Mouse (Mus musculus): ENCODE measurements around the gene Prc1. TPM values are rescaled to one million over a fixed set of nuclear protein-coding genes. Genes with fewer than 3 reads are reported as not detected.

Prc1 gene
- polyA plus RNA-seq, 1 experiment from 2014 or later = 148 TPM

GRCm38 (mm10) chr7:80296462-80296861 lies 2.2 kb downstream of the Prc1 start:
- Histone ChIP-seq H3K4me3 (ENCODE audit: low read depth, low read length) (peak overlapping the region; percentile 98; the same call in 1 of the 2 replicates), H3K9me3 (ENCODE audit: control insufficient read depth, low read length) (no peaks in the 10 kb centered on the region), H3K27me3 (replicated peaks; ENCODE audit: control insufficient read depth, insufficient read depth, low read length) (no peaks in the 10 kb centered on the region), H3K4me2 (peak overlapping the region; percentile 87), H3K36me3 (ENCODE audit: control insufficient read depth, insufficient read depth, low read length) (peaks cover 15% of the 10 kb centered on the region), H3K9ac (ENCODE audit: low read depth, low read length) (no peak overlapping the region), H3K27ac (ENCODE audit: low read depth, low read length) (no peak overlapping the region), H3K4me1 (replicated peaks; ENCODE audit: control insufficient read depth, insufficient read depth, low read length) (peaks cover 18% of the 10 kb centered on the region)
- DNase-seq (ENCODE audit: low spot score) = no peak
- 88% methylated on average over 6 of the region's 6 CpGs for WGBS
- no peak for ATAC-seq (replicated peaks; ENCODE audit: low FRiP score)

GRCm38 (mm10) chr7:80297041-80297440 lies 2.8 kb downstream of the Prc1 start:
- peaks cover 18% of the 10 kb centered on the region for H3K4me1 ChIP-seq (replicated peaks; ENCODE audit: control insufficient read depth, insufficient read depth, low read length)
- H3K9me3 ChIP-seq (ENCODE audit: control insufficient read depth, low read length) = no peaks in the 10 kb centered on the region
- no peak for ATAC-seq (replicated peaks; ENCODE audit: low FRiP score)
- DNase-seq (ENCODE audit: low spot score) = no peak
- H3K27me3 ChIP-seq (replicated peaks; ENCODE audit: control insufficient read depth, insufficient read depth, low read length) = no peaks in the 10 kb centered on the region
- no peak overlapping the region for H3K27ac ChIP-seq (ENCODE audit: low read depth, low read length)
- WGBS = 86% methylated on average over 3 of the region's 3 CpGs
- H3K9ac ChIP-seq (ENCODE audit: low read depth, low read length) = no peak overlapping the region; the same call in 1 of the 2 replicates
- H3K4me2 ChIP-seq = peak overlapping the region; percentile 87; the same call in 1 of the 2 replicates
- peaks cover 20% of the 10 kb centered on the region for H3K36me3 ChIP-seq (ENCODE audit: control insufficient read depth, insufficient read depth, low read length)
- peak overlapping the region; percentile 1; the same call in 1 of the 2 replicates for H3K4me3 ChIP-seq (ENCODE audit: low read depth, low read length)

- no peak for ATAC-seq (replicated peaks; ENCODE audit: low FRiP score)
- no peaks in the 10 kb centered on the region for H3K9me3 ChIP-seq (ENCODE audit: control insufficient read depth, low read length)
- H3K4me1 ChIP-seq (replicated peaks; ENCODE audit: control insufficient read depth, insufficient read depth, low read length) = peaks cover 18% of the 10 kb centered on the region
- H3K27ac ChIP-seq (ENCODE audit: low read depth, low read length) = no peak overlapping the region
- H3K9ac ChIP-seq (ENCODE audit: low read depth, low read length) = no peak overlapping the region
- no peak overlapping the region for H3K4me3 ChIP-seq (ENCODE audit: low read depth, low read length)
- no peak overlapping the region for H3K4me2 ChIP-seq
- no peak for DNase-seq (ENCODE audit: low spot score)
- WGBS = 89% methylated on average over 4 of the region's 4 CpGs
- H3K27me3 ChIP-seq (replicated peaks; ENCODE audit: control insufficient read depth, insufficient read depth, low read length) = no peaks in the 10 kb centered on the region
- peaks cover 29% of the 10 kb centered on the region for H3K36me3 ChIP-seq (ENCODE audit: control insufficient read depth, insufficient read depth, low read length)
These were observed 4.5 kb downstream of the Prc1 start for GRCm38 (mm10) chr7:80298754-80299153.

- WGBS = 91% methylated on average over 3 of the region's 3 CpGs
- Histone ChIP-seq H3K4me3 (ENCODE audit: low read depth, low read length) (no peak overlapping the region), H3K27me3 (replicated peaks; ENCODE audit: control insufficient read depth, insufficient read depth, low read length) (no peaks in the 10 kb centered on the region), H3K4me2 (no peak overlapping the region), H3K9me3 (ENCODE audit: control insufficient read depth, low read length) (no peaks in the 10 kb centered on the region), H3K27ac (ENCODE audit: low read depth, low read length) (no peak overlapping the region), H3K9ac (ENCODE audit: low read depth, low read length) (no peak overlapping the region), H3K4me1 (replicated peaks; ENCODE audit: control insufficient read depth, insufficient read depth, low read length) (peaks cover 18% of the 10 kb centered on the region), H3K36me3 (ENCODE audit: control insufficient read depth, insufficient read depth, low read length) (peaks cover 36% of the 10 kb centered on the region)
- ATAC-seq (replicated peaks; ENCODE audit: low FRiP score) (no peak), DNase-seq (ENCODE audit: low spot score) (no peak)
These were observed 5.3 kb downstream of the Prc1 start for GRCm38 (mm10) chr7:80299568-80299967.

GRCm38 (mm10) chr7:80301522-80301921 lies 7.3 kb downstream of the Prc1 start:
- H3K27me3 ChIP-seq (replicated peaks; ENCODE audit: control insufficient read depth, insufficient read depth, low read length) = no peaks in the 10 kb centered on the region
- H3K36me3 ChIP-seq (ENCODE audit: control insufficient read depth, insufficient read depth, low read length) = peaks cover 53% of the 10 kb centered on the region
- no peak for DNase-seq (ENCODE audit: low spot score)
- H3K4me2 ChIP-seq = no peak overlapping the region
- no peaks in the 10 kb centered on the region for H3K9me3 ChIP-seq (ENCODE audit: control insufficient read depth, low read length)
- no peak overlapping the region for H3K9ac ChIP-seq (ENCODE audit: low read depth, low read length)
- H3K27ac ChIP-seq (ENCODE audit: low read depth, low read length) = no peak overlapping the region
- WGBS = 92% methylated on average over 2 of the region's 2 CpGs
- H3K4me1 ChIP-seq (replicated peaks; ENCODE audit: control insufficient read depth, insufficient read depth, low read length) = peaks cover 8% of the 10 kb centered on the region
- no peak overlapping the region for H3K4me3 ChIP-seq (ENCODE audit: low read depth, low read length)
- no peak for ATAC-seq (replicated peaks; ENCODE audit: low FRiP score)

DNA sequence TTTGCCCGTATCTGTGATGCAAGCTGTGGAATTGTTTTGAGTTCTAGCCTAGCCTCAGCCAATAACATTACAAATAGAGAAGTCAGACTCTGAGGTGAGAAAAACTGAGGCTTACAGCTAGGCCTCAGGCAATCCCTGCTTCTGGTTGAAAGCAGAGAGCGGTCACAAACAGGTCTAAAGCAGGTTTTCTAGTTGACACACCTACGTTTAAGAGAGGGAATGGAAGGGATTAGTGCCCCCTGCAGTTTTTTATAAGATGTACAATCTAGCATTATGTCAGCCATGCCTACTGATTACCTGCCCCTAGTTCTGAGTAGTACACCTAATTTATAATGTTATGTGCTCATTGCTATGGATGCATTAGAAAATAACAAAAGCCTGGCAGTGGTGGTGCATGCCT lies 13.5 kb downstream of the Prc1 start:
- Histone ChIP-seq H3K9me3 (ENCODE audit: control insufficient read depth, low read length) (no peaks in the 10 kb centered on the region), H3K4me2 (no peak overlapping the region), H3K9ac (ENCODE audit: low read depth, low read length) (no peak overlapping the region), H3K4me1 (replicated peaks; ENCODE audit: control insufficient read depth, insufficient read depth, low read length) (no peaks in the 10 kb centered on the region), H3K36me3 (ENCODE audit: control insufficient read depth, insufficient read depth, low read length) (peaks cover 78% of the 10 kb centered on the region), H3K4me3 (ENCODE audit: low read depth, low read length) (no peak overlapping the region), H3K27ac (ENCODE audit: low read depth, low read length) (no peak overlapping the region), H3K27me3 (replicated peaks; ENCODE audit: control insufficient read depth, insufficient read depth, low read length) (no peaks in the 10 kb centered on the region)
- no peak for DNase-seq (ENCODE audit: low spot score)
- WGBS = 84% methylated on average over 3 of the region's 3 CpGs
- ATAC-seq (replicated peaks; ENCODE audit: low FRiP score) = no peak

- H3K9me3 ChIP-seq (ENCODE audit: control insufficient read depth, low read length) = no peaks in the 10 kb centered on the region
- H3K4me1 ChIP-seq (replicated peaks; ENCODE audit: control insufficient read depth, insufficient read depth, low read length) = no peaks in the 10 kb centered on the region
- no peak overlapping the region for H3K9ac ChIP-seq (ENCODE audit: low read depth, low read length)
- H3K36me3 ChIP-seq (ENCODE audit: control insufficient read depth, insufficient read depth, low read length) = peaks cover 84% of the 10 kb centered on the region
- DNase-seq (ENCODE audit: low spot score) (no peak), ATAC-seq (replicated peaks; ENCODE audit: low FRiP score) (no peak)
- H3K4me3 ChIP-seq (ENCODE audit: low read depth, low read length) = no peak overlapping the region
- 77% methylated on average over 7 of the region's 7 CpGs for WGBS
- no peak overlapping the region for H3K4me2 ChIP-seq
- H3K27me3 ChIP-seq (replicated peaks; ENCODE audit: control insufficient read depth, insufficient read depth, low read length) = no peaks in the 10 kb centered on the region
- no peak overlapping the region for H3K27ac ChIP-seq (ENCODE audit: low read depth, low read length)
These were observed 16.5 kb downstream of the Prc1 start for GRCm38 (mm10) chr7:80310771-80311170.

- ATAC-seq (replicated peaks; ENCODE audit: low FRiP score) (no peak), DNase-seq (ENCODE audit: low spot score) (no peak)
- Histone ChIP-seq H3K27ac (ENCODE audit: low read depth, low read length) (no peak overlapping the region), H3K4me2 (no peak overlapping the region), H3K9ac (ENCODE audit: low read depth, low read length) (no peak overlapping the region), H3K9me3 (ENCODE audit: control insufficient read depth, low read length) (no peaks in the 10 kb centered on the region), H3K4me3 (ENCODE audit: low read depth, low read length) (no peak overlapping the region), H3K4me1 (replicated peaks; ENCODE audit: control insufficient read depth, insufficient read depth, low read length) (no peaks in the 10 kb centered on the region), H3K36me3 (ENCODE audit: control insufficient read depth, insufficient read depth, low read length) (peaks cover 58% of the 10 kb centered on the region), H3K27me3 (replicated peaks; ENCODE audit: control insufficient read depth, insufficient read depth, low read length) (no peaks in the 10 kb centered on the region)
- WGBS = 67% methylated on average over 2 of the region's 2 CpGs
These were observed 21.5 kb downstream of the Prc1 start for GRCm38 (mm10) chr7:80315733-80316132.

DNA sequence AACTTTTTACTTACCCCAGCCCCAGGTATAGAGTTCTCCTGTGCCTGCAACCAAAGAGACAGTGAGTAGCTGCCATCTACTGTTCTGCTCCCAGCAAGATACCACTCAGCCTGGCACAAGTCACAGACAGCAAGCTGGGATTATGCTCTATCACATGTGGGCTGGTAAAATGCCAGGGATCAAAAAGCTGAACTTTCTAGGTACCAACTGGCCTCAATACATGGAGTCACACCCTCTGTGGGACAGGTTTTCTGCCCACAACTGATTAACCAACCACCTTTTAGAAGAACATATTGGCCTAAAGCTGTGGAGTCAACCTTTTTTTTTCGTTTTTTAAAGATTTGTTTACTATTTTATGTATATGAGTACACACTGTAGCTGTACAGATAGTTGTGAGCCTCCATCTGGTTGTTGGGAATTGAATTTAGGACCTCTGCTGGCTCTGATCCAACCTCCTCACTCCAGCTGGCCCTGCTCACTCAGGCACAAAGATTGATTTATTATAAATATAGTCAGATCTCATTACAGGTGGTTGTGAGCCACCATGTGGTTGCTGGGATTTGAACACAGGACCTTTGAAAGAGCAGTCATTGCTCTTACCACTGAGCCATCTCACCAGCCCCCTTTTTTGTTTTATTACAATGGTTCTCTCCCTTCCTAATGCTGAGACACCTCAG lies 23.3 kb downstream of the Prc1 start:
- H3K9me3 ChIP-seq (ENCODE audit: control insufficient read depth, low read length) = no peaks in the 10 kb centered on the region
- no peaks in the 10 kb centered on the region for H3K27me3 ChIP-seq (replicated peaks; ENCODE audit: control insufficient read depth, insufficient read depth, low read length)
- no peak for ATAC-seq (replicated peaks; ENCODE audit: low FRiP score)
- peaks cover 46% of the 10 kb centered on the region for H3K36me3 ChIP-seq (ENCODE audit: control insufficient read depth, insufficient read depth, low read length)
- H3K4me2 ChIP-seq = no peak overlapping the region
- H3K27ac ChIP-seq (ENCODE audit: low read depth, low read length) = no peak overlapping the region
- no peak for DNase-seq (ENCODE audit: low spot score)
- H3K4me3 ChIP-seq (ENCODE audit: low read depth, low read length) = no peak overlapping the region
- H3K9ac ChIP-seq (ENCODE audit: low read depth, low read length) = no peak overlapping the region
- H3K4me1 ChIP-seq (replicated peaks; ENCODE audit: control insufficient read depth, insufficient read depth, low read length) = no peaks in the 10 kb centered on the region; the same call in 1 of the 2 replicates
- 79% methylated on average over 1 of the region's 1 CpGs for WGBS
